Mouse (Mus musculus) E14TG2a.4 (cell line): ENCODE data around the gene Fam240b.

Experiments
- H3K27me3 ChIP-seq: 2 replicates; pipeline ENCODE4 v1.6.1; 2014; ENCODE audit warnings: low read length, control low read depth; ENCODE audit not compliant: insufficient read depth
- H3K36me3 ChIP-seq: 2 replicates; pipeline ENCODE4 v1.6.1; 2014; ENCODE audit warnings: low read length, control low read depth; ENCODE audit not compliant: insufficient read depth
- H3K4me1 ChIP-seq: replicated peaks from 2 replicates; pipeline ENCODE4 v1.6.1; 2014; ENCODE audit warnings: low read depth, low read length, control low read depth
- H3K4me3 ChIP-seq: replicated peaks from 2 replicates; pipeline ENCODE4 v1.5.1; 2014; ENCODE audit warnings: mild to moderate bottlenecking, low read length
- H3K9me3 ChIP-seq: 2 replicates; pipeline ENCODE4 v1.6.1; 2014; ENCODE audit warnings: low read length, control low read depth
- CTCF ChIP-seq: conservative IDR thresholded peaks from 2 replicates; pipeline ENCODE4 v1.5.1; 2014; ENCODE audit warnings: low read length
- NANOG ChIP-seq: IDR thresholded peaks from 2 replicates; pipeline ENCODE4 v1.6.1; 2014; ENCODE audit warnings: borderline replicate concordance, low read length, mixed read lengths
- POU5F1 ChIP-seq: IDR thresholded peaks from 2 replicates; pipeline ENCODE4 v1.6.1; 2014; ENCODE audit warnings: low read length, borderline replicate concordance

The Fam240b gene

GRCm38 (mm10) chr13:64497692-64498091 lies at the start of gene Fam240b:
Fam240b (minus strand) TSS chr13:64497792.
- Histone ChIP-seq H3K4me1 (no peaks in the 10 kb centered on the region), H3K4me3 (no peak within 1 kb of the TSS), H3K36me3 (no peaks in the 10 kb centered on the region), H3K9me3 (no peaks in the 10 kb centered on the region), H3K27me3 (no peaks in the 10 kb centered on the region)
- no peak for TF ChIP-seq CTCF
- TF ChIP-seq POU5F1 = no peak
- TF ChIP-seq NANOG = no peak

GRCm38 (mm10) chr13:64530139-64530538 lies 32.5 kb upstream of the Fam240b start:
- no peaks in the 10 kb centered on the region for H3K9me3 ChIP-seq
- no peaks in the 10 kb centered on the region for H3K27me3 ChIP-seq
- no peak for TF ChIP-seq POU5F1
- no peaks in the 10 kb centered on the region for H3K4me1 ChIP-seq
- H3K4me3 ChIP-seq = no peak overlapping the region
- H3K36me3 ChIP-seq = no peaks in the 10 kb centered on the region

GRCm38 (mm10) chr13:64526515-64527285 lies 29.1 kb upstream of the Fam240b start:
- Histone ChIP-seq H3K4me1 (no peaks in the 10 kb centered on the region), H3K27me3 (no peaks in the 10 kb centered on the region), H3K4me3 (no peak overlapping the region), H3K36me3 (no peaks in the 10 kb centered on the region), H3K9me3 (no peaks in the 10 kb centered on the region)
- TF ChIP-seq POU5F1 = no peak
- no peak for TF ChIP-seq NANOG
- TF ChIP-seq CTCF = no peak

- Histone ChIP-seq H3K27me3 (no peaks in the 10 kb centered on the region), H3K4me3 (no peak overlapping the region), H3K4me1 (no peaks in the 10 kb centered on the region), H3K9me3 (no peaks in the 10 kb centered on the region), H3K36me3 (no peaks in the 10 kb centered on the region)
- TF ChIP-seq NANOG (no peak), CTCF (no peak), POU5F1 (no peak)
Observed at GRCm38 (mm10) chr13:64514247-64514646, 16.7 kb upstream of the Fam240b start.

DNA sequence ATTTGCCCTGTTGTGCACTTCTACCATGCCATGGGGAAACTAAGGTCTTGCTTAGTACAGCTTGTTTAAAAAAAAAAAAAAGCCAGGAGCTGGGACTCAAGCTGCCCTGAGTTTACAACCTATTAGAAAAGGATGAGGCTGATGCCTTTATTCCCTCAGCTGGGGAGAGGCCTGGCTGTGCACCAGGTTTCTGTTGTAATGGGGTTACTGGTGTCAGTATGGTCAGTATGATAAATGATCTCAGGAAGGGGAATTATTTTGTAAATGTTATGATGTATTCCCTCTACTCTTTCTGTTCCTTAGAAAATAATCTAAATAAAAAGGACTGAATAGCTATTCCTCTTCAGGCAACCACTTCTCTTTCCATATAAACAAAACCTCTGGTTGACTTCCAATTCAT lies 14.0 kb upstream of the Fam240b start:
- Histone ChIP-seq H3K27me3 (no peaks in the 10 kb centered on the region), H3K36me3 (no peaks in the 10 kb centered on the region), H3K4me3 (no peak overlapping the region), H3K9me3 (no peaks in the 10 kb centered on the region), H3K4me1 (no peaks in the 10 kb centered on the region)
- TF ChIP-seq POU5F1 (no peak), CTCF (no peak), NANOG (no peak)

DNA sequence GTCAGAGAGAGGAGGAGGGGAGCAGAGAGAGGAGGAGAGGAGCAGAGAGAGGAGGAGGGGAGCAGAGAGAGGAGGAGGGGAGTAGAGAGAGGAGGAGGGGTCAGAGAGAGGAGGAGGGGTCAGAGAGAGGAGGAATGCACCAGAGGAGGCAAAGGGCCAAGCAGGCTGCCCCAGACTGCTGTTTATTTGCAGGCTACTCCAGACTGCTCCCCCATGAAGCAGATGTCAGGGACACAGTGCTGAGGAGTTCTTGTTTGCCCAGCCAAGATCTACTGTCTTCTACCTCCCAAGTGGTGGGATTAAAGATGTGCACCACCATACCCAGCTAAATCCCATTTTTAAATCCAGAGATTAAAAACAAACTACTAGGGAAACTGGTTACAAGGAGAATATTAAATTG lies 9.8 kb upstream of the Fam240b start:
- Histone ChIP-seq H3K4me1 (no peaks in the 10 kb centered on the region), H3K4me3 (no peak overlapping the region), H3K9me3 (no peaks in the 10 kb centered on the region), H3K36me3 (no peaks in the 10 kb centered on the region), H3K27me3 (no peaks in the 10 kb centered on the region)
- no peak for TF ChIP-seq NANOG
- no peak for TF ChIP-seq POU5F1
- TF ChIP-seq CTCF = no peak

DNA sequence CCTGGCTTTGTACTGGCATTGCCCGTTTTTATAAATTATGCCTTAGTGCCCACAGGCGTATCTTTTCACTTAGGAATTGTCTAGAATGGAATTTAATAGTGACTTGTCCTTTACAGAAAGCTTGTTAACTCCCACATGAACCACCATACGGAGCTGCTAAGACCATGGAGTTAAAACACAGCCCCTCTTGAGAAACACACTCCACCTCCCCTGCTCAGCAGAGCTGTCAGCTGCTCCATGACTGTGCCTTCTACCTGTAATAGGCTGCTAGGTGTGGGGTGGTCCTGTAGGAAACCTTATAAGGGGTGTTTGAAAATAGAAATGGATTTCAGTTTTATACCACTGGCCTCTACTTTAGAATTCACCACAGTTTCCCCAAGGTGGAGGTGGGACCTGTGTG lies 5.2 kb upstream of the Fam240b start:
- no peaks in the 10 kb centered on the region for H3K36me3 ChIP-seq
- no peaks in the 10 kb centered on the region for H3K9me3 ChIP-seq
- H3K4me1 ChIP-seq = no peaks in the 10 kb centered on the region
- H3K27me3 ChIP-seq = no peaks in the 10 kb centered on the region
- TF ChIP-seq POU5F1 = no peak
- TF ChIP-seq CTCF = no peak
- no peak for TF ChIP-seq NANOG
- H3K4me3 ChIP-seq = no peak overlapping the region

DNA sequence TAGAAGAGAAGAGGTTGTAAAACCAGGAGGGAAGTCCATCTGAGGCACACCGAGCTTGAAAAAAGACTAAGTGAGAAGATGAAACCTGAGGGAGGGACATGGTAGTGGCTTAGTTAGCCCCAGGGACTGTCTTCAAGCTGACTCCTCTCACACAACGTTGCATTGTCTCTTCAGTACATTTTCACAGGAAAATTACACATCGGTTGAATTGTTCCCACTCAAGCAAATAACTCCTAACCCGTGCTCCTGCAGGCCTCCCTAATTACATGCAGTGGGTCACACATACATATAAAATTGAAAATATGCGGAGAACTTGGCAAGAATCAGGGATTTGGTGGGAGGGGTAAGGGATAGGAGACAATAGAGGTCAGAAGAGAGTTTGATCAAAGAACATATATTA lies 4.0 kb downstream of the Fam240b start:
- no peaks in the 10 kb centered on the region for H3K27me3 ChIP-seq
- no peaks in the 10 kb centered on the region for H3K4me1 ChIP-seq
- no peaks in the 10 kb centered on the region for H3K9me3 ChIP-seq
- no peak overlapping the region for H3K4me3 ChIP-seq
- no peaks in the 10 kb centered on the region for H3K36me3 ChIP-seq
- TF ChIP-seq CTCF (no peak), NANOG (no peak), POU5F1 (no peak)

- TF ChIP-seq POU5F1 (no peak), CTCF (no peak), NANOG (no peak)
- Histone ChIP-seq H3K4me3 (no peak overlapping the region), H3K36me3 (no peaks in the 10 kb centered on the region), H3K9me3 (no peaks in the 10 kb centered on the region), H3K4me1 (no peaks in the 10 kb centered on the region), H3K27me3 (no peaks in the 10 kb centered on the region)
Observed at GRCm38 (mm10) chr13:64489886-64490285, 7.7 kb downstream of the Fam240b start.
